Mouse (Mus musculus) liver, embryonic 16.5 days (tissue): Measurements from ENCODE around the gene AC124108.1. TPM values are rescaled to one million over a fixed set of nuclear protein-coding genes. Genes with fewer than 3 reads are reported as not detected.

Experiments used
- ATAC-seq: fragments of 200-750 bp; cut with Nextera tagmentation; 2 replicates; pipeline ENCODE4 v1.8.0; 2017; ENCODE audit warnings: low read depth, mild to moderate bottlenecking, moderate number of reproducible peaks, moderate library complexity
- H3K27ac ChIP-seq: fragments of 300-500 bp; sonication (generic); 2 replicates; pipeline ENCODE4 v1.5.1; 2014; ENCODE audit warnings: mild to moderate bottlenecking, low read length
- H3K27me3 ChIP-seq: fragments of 300-500 bp; sonication (generic); 2 replicates; pipeline ENCODE4 v1.6.1; 2014; ENCODE audit warnings: low read depth, low read length, mixed read lengths; ENCODE audit not compliant: control insufficient read depth, insufficient read depth
- H3K36me3 ChIP-seq: fragments of 300-500 bp; sonication (generic); 2 replicates; pipeline ENCODE4 v1.6.1; 2014; ENCODE audit warnings: mild to moderate bottlenecking; ENCODE audit not compliant: control insufficient read depth, insufficient read depth
- H3K4me1 ChIP-seq: fragments of 300-500 bp; sonication (generic); 2 replicates; pipeline ENCODE4 v1.6.1; 2014; ENCODE audit warnings: low read depth, low read length, mixed read lengths; ENCODE audit not compliant: control insufficient read depth
- H3K4me2 ChIP-seq: fragments of 300-500 bp; sonication (generic); 2 replicates; pipeline ENCODE4 v1.6.1; 2014; ENCODE audit warnings: low read depth, low read length, mixed read lengths
- H3K4me3 ChIP-seq: fragments of 300-500 bp; sonication (generic); 2 replicates; pipeline ENCODE4 v1.5.1; 2014; ENCODE audit warnings: low read depth, mild to moderate bottlenecking, low read length
- H3K9ac ChIP-seq: fragments of 300-500 bp; sonication (generic); 2 replicates; pipeline ENCODE4 v1.6.1; 2014; ENCODE audit warnings: low read depth, low read length
- H3K9me3 ChIP-seq: fragments of 300-500 bp; sonication (generic); replicated peaks from 2 replicates; pipeline ENCODE4 v1.6.1; 2016; ENCODE audit warnings: low read length; ENCODE audit not compliant: control insufficient read depth
- WGBS: fragments of 180-500 bp; shearing (Covaris S2); extraction: QIAGEN DNeasy Blood & Tissue Kit; methylation state at CpG from one replicate; pipeline ENCODE4 v1.1.7; 2014; ENCODE audit not compliant: insufficient replicate concordance; 5-methylcytosine and 5-hydroxymethylcytosine counted together
- polyA plus RNA-seq: library from polyadenylated mRNA; unstranded; fragments of >200 nt; fragmentation: Nextera tagmentation; extraction: Ambion mirVana; gene quantifications from 2 replicates; pipeline ENCODE4 v1.2.1, GENCODE M21; 2015

The AC124108.1 gene
- polyA plus RNA-seq, 1 experiment from 2014 or later = not detected

DNA sequence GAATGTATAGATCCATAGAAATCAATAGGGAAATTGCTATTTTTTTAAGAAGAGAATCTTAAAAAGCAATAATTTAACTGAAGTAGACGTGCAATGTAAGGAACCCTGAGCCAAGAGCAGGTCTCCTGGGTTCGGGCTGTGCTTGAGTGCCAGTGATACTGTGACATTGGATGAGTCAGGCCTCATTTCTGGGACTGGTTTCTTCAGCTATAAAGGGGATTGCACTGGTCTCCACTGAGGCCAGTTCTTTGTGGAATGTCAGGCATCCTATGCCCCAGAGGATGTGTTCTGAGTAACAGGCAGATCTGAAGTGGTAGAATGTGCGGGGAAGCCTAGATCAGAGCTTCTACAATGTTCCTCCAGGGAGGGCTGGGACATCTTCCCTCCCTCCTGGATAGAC lies 15.6 kb downstream of the AC124108.1 start:
- no peaks in the 10 kb centered on the region; the same call in none of the 2 replicates for H3K27me3 ChIP-seq
- no peaks in the 10 kb centered on the region for H3K9me3 ChIP-seq
- no peak overlapping the region for H3K27ac ChIP-seq
- no peak overlapping the region for H3K9ac ChIP-seq
- H3K4me2 ChIP-seq = no peak overlapping the region
- no peak for ATAC-seq
- 52% methylated on average over 3 of the region's 3 CpGs for whole genome bisulfite sequencing
- no peak overlapping the region for H3K4me3 ChIP-seq
- no peaks in the 10 kb centered on the region for H3K4me1 ChIP-seq
- H3K36me3 ChIP-seq = no peaks in the 10 kb centered on the region

DNA sequence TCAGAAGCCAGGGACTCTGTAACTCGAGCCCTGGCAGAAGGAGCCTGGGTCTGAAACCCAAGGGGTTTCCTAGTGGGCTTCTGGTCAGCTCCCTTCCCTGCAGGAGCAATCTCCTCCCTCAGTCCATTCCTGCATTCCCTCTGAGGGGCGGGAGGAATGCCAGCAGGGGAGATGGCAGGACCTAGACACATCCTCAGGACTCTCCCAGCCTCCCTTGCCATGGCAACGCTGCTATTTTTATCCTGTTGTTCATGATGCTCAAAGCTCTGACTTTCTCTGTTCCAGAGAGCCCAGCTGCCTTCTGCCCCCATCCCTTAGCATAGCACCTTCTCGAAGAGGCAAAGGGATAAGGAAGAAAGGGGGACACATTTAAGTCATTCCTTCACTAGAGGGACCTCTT lies 16.9 kb downstream of the AC124108.1 start:
- H3K9me3 ChIP-seq = no peaks in the 10 kb centered on the region
- 11% methylated on average over 4 of the region's 4 CpGs for WGBS
- no peak overlapping the region for H3K4me2 ChIP-seq
- H3K27ac ChIP-seq = no peak overlapping the region
- H3K36me3 ChIP-seq = no peaks in the 10 kb centered on the region
- no peak overlapping the region for H3K9ac ChIP-seq
- no peak overlapping the region for H3K4me3 ChIP-seq
- H3K4me1 ChIP-seq = peaks cover 4% of the 10 kb centered on the region; the same call in 1 of the 2 replicates
- ATAC-seq = no peak
- H3K27me3 ChIP-seq = peaks cover 6% of the 10 kb centered on the region

DNA sequence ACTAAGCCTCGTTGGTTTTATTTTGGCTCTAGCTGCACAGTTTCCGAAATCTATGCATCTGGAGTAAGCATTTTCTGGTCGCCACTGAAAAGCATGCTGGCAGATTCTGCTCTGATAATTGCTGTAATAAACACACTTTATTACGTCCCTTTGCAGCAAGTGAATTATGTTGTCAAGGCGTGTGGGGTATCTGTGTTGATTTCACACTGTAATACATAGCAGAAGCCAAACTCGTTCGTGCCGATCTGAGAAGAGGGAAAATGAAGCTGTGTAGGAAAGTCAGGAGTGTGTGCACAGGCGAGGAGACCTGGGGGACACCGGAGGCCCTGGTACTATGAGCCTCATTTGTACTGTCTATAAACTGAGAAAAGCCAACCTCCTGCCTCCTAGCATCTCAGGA lies 18.1 kb downstream of the AC124108.1 start:
- no peak overlapping the region for H3K4me3 ChIP-seq
- WGBS = 59% methylated on average over 10 of the region's 10 CpGs
- H3K4me2 ChIP-seq = no peak overlapping the region
- ATAC-seq = no peak
- no peaks in the 10 kb centered on the region for H3K9me3 ChIP-seq
- H3K4me1 ChIP-seq = peaks cover 4% of the 10 kb centered on the region; the same call in 1 of the 2 replicates
- no peak overlapping the region for H3K9ac ChIP-seq
- no peak overlapping the region for H3K27ac ChIP-seq
- H3K27me3 ChIP-seq = peaks cover 6% of the 10 kb centered on the region
- H3K36me3 ChIP-seq = no peaks in the 10 kb centered on the region

DNA sequence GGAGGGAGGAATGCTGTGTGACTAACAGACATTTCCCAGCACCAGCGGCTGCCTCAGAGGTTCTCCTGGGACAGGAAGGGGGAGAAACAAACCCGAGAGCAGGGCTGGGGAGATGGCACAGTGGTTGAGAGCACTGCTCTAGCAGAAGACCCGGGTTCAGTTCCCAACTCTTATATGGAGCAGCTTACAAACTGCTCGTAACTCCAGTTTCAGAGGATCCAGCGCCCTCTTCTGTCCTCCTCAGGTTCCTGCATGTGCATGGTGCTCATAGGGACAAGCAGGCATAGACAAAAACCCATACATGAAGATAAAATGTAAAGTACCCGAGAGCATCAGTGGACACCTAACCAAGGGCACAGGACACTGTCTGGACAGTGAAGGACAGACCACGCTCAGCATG lies 19.7 kb downstream of the AC124108.1 start:
- Histone ChIP-seq H3K4me3 (no peak overlapping the region), H3K4me1 (peaks cover 4% of the 10 kb centered on the region; the same call in 1 of the 2 replicates), H3K9ac (no peak overlapping the region), H3K4me2 (no peak overlapping the region), H3K27ac (no peak overlapping the region), H3K27me3 (peaks cover 6% of the 10 kb centered on the region), H3K9me3 (no peaks in the 10 kb centered on the region), H3K36me3 (no peaks in the 10 kb centered on the region)
- ATAC-seq = no peak
- 11% methylated on average over 7 of the region's 7 CpGs for WGBS

DNA sequence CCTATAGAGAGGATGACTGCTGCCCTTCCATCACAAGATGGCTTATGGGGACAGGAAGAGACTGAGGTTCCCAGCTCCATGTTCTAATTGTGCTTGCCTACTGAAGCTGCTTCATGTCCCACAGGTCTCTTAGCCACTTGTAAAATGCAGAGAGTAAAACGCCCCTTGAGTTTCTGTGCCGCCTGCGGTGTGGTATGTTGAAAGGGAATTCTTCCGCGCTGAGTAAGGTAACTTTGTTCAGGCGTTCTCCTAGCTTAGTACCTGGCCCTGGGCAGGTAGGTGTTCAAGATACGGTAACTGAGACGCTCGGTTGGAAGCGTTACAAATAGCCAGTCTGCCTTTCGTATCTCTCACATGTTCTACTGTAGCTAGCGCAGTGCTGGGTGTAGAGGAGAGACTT lies 20.4 kb downstream of the AC124108.1 start:
- peaks cover 6% of the 10 kb centered on the region for H3K27me3 ChIP-seq
- no peak overlapping the region for H3K9ac ChIP-seq
- no peaks in the 10 kb centered on the region for H3K36me3 ChIP-seq
- no peaks in the 10 kb centered on the region for H3K9me3 ChIP-seq
- H3K27ac ChIP-seq = no peak overlapping the region
- 29% methylated on average over 12 of the region's 12 CpGs for WGBS
- peaks cover 4% of the 10 kb centered on the region; the same call in 1 of the 2 replicates for H3K4me1 ChIP-seq
- H3K4me2 ChIP-seq = peak overlapping the region; percentile 39; the same call in 1 of the 2 replicates
- ATAC-seq = no peak
- no peak overlapping the region for H3K4me3 ChIP-seq

DNA sequence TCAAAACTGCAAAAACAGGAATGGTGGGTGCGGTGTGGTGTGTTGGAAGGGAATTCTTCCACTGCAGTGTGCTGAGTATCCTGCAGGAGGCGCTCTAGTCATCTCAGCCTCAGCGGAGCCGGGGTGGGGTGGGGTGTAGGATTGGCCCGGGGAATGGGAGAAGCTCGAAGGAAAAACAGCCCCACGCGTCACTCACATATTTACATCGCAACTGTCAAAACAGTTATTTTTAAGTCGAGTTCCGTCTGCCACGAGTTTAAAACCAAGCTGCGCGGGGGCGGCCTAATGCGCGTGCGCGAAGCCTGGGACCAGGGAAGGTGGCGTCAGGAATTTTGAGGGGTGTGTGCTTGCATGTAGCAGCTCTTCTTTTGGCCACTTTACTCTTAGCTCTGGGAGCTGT lies 21.0 kb downstream of the AC124108.1 start:
- no peaks in the 10 kb centered on the region for H3K36me3 ChIP-seq
- no peak overlapping the region; the same call in 1 of the 2 replicates for H3K9ac ChIP-seq
- H3K27me3 ChIP-seq = peaks cover 6% of the 10 kb centered on the region
- H3K27ac ChIP-seq = no peak overlapping the region
- H3K4me1 ChIP-seq = peaks cover 4% of the 10 kb centered on the region; the same call in 1 of the 2 replicates
- H3K4me3 ChIP-seq = peak overlapping the region; percentile 28
- ATAC-seq = no peak
- no peaks in the 10 kb centered on the region for H3K9me3 ChIP-seq
- peak overlapping the region; percentile 39 for H3K4me2 ChIP-seq
- 6% methylated on average over 20 of the region's 20 CpGs for WGBS

DNA sequence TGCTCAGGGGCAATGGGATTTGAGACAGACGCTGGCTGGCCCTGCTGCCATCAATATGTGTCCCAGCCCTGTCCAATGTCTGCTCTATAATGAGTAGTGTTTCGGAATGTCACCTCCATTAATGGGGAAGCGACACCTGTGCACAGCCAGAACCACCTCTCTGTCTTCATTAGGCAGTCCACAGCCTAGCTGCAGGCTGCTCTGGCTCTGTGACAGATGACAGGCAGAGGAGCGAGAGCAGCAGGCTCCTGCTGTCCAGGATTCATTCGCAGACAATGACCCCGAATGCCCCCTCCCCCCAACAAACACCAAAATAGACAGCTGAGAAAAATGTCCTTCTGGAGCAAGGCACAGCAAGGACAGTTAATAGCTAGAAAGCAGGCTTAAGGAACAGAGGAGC lies 21.8 kb downstream of the AC124108.1 start:
- peaks cover 6% of the 10 kb centered on the region for H3K27me3 ChIP-seq
- H3K9ac ChIP-seq = no peak overlapping the region
- peaks cover 4% of the 10 kb centered on the region; the same call in 1 of the 2 replicates for H3K4me1 ChIP-seq
- H3K27ac ChIP-seq = no peak overlapping the region
- no peaks in the 10 kb centered on the region for H3K36me3 ChIP-seq
- H3K9me3 ChIP-seq = no peaks in the 10 kb centered on the region
- 41% methylated on average over 6 of the region's 6 CpGs for WGBS
- no peak for ATAC-seq
- no peak overlapping the region for H3K4me2 ChIP-seq
- H3K4me3 ChIP-seq = no peak overlapping the region

DNA sequence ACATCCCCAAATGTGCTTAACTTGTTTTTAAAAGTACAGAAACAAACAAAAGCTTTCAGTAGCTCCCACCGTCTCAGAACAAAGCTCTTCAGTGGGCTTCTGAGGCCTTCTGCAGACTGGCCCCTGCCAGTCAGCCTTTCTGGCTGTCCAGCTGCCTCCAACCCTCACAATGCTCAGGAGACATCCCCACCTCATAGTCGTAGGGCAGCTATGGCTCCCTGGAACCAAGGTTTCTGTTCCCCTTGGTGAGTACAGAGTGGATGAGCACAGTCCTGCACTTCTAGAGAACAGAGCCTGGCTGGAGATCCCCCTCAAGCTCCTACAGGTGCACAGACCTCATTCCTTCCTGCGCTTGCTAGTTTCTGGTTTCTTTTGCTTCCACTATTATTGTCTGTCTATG lies 25.0 kb downstream of the AC124108.1 start:
- Histone ChIP-seq H3K27ac (no peak overlapping the region), H3K36me3 (no peaks in the 10 kb centered on the region), H3K4me3 (no peak overlapping the region), H3K4me2 (no peak overlapping the region), H3K27me3 (peaks cover 13% of the 10 kb centered on the region), H3K9ac (no peak overlapping the region), H3K4me1 (peaks cover 4% of the 10 kb centered on the region; the same call in 1 of the 2 replicates), H3K9me3 (no peaks in the 10 kb centered on the region)
- no peak for ATAC-seq
- WGBS = 39% methylated on average over 3 of the region's 3 CpGs

DNA sequence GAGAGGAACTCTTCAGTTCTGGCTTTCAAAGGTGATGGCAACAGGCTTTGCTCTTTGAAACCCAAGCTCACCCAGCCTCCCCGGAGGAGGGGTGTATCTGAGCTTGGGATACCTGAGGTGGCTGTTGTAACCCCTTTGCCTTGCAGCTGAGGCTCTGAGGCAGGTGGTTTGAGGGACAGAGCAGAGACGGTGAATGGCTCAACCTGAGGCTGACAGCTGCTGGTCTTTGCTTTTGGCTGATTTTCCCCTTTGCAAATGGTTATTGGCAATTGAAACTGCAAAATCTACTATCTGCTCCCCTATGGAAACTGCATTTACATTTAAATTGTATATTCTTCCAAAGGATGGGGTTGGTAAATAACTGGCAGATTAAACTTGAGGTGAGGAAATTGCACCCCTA lies 30.4 kb downstream of the AC124108.1 start:
- no peak for ATAC-seq
- no peaks in the 10 kb centered on the region for H3K4me1 ChIP-seq
- H3K9ac ChIP-seq = no peak overlapping the region
- H3K4me3 ChIP-seq = no peak overlapping the region
- 30% methylated on average over 2 of the region's 2 CpGs for WGBS
- H3K27ac ChIP-seq = no peak overlapping the region
- no peak overlapping the region for H3K4me2 ChIP-seq
- H3K27me3 ChIP-seq = peaks cover 10% of the 10 kb centered on the region
- H3K36me3 ChIP-seq = no peaks in the 10 kb centered on the region
- H3K9me3 ChIP-seq = no peaks in the 10 kb centered on the region
